Mouse (Mus musculus) thymus, adult 2 months (tissue): ENCODE results near the gene Lhfp.

Source experiments
- CTCF ChIP-seq: fragments of 200-500 bp; IDR thresholded peaks from 2 replicates; pipeline ENCODE4 v1.5.1; 2012; ENCODE audit warnings: mild to moderate bottlenecking, control low read depth, low read length, moderate library complexity, borderline replicate concordance; ENCODE audit not compliant: control insufficient read depth, poor library complexity, insufficient read depth; ENCODE audit errors: extremely low read depth
- POLR2A ChIP-seq: fragments of 200-500 bp; IDR thresholded peaks from 2 replicates; pipeline ENCODE4 v1.6.1; 2012; ENCODE audit warnings: mild to moderate bottlenecking, low read length, control low read depth, moderate library complexity; ENCODE audit not compliant: control insufficient read depth, poor library complexity, insufficient read depth; ENCODE audit errors: extremely low read depth

GRCm38 (mm10) chr3:53245571-53246208 lies 204.4 kb downstream of the Lhfp start:
- no peak for TF ChIP-seq CTCF
- no peak for TF ChIP-seq POLR2A
